Mouse (Mus musculus): ENCODE data around the gene Pdzrn4. TPM values are rescaled to one million over a fixed set of nuclear protein-coding genes. Genes with fewer than 3 reads are reported as not detected.

The Pdzrn4 gene
- total RNA-seq, 2 experiments from 2014 or later = not detected

GRCm38 (mm10) chr15:92679541-92679940, 282.9 kb downstream of the Pdzrn4 start:
- ATAC-seq (ENCODE audit: poor library complexity, severe bottlenecking) = no peak

GRCm38 (mm10) chr15:92696276-92696956, 299.7 kb downstream of the Pdzrn4 start:
- no peak for ATAC-seq (ENCODE audit: poor library complexity, severe bottlenecking)

GRCm38 (mm10) chr15:92704146-92704545, 307.5 kb downstream of the Pdzrn4 start:
- no peak for ATAC-seq (ENCODE audit: poor library complexity, severe bottlenecking)

- ATAC-seq (ENCODE audit: poor library complexity, severe bottlenecking) = no peak
Measured at GRCm38 (mm10) chr15:92738676-92739075, 342.0 kb downstream of the Pdzrn4 start.

GRCm38 (mm10) chr15:92739887-92740286, 343.2 kb downstream of the Pdzrn4 start:
- ATAC-seq (ENCODE audit: poor library complexity, severe bottlenecking) = no peak

GRCm38 (mm10) chr15:92743624-92744023, 346.9 kb downstream of the Pdzrn4 start:
- no peak for ATAC-seq (ENCODE audit: poor library complexity, severe bottlenecking)

- ATAC-seq (ENCODE audit: poor library complexity, severe bottlenecking) = no peak
Measured at GRCm38 (mm10) chr15:92746081-92746480, 349.4 kb downstream of the Pdzrn4 start.

- ATAC-seq (ENCODE audit: poor library complexity, severe bottlenecking) = no peak
Measured at GRCm38 (mm10) chr15:92752167-92752566, 355.5 kb downstream of the Pdzrn4 start.

- ATAC-seq (ENCODE audit: poor library complexity, severe bottlenecking) = no peak
Measured at GRCm38 (mm10) chr15:92752578-92752977, 355.9 kb downstream of the Pdzrn4 start.

GRCm38 (mm10) chr15:92757085-92757903, 360.6 kb downstream of the Pdzrn4 start:
- ATAC-seq (ENCODE audit: poor library complexity, severe bottlenecking) = no peak

GRCm38 (mm10) chr15:92759001-92759400, 362.3 kb downstream of the Pdzrn4 start:
- ATAC-seq (ENCODE audit: poor library complexity, severe bottlenecking) = no peak

GRCm38 (mm10) chr15:92763303-92763702, 366.6 kb downstream of the Pdzrn4 start:
- ATAC-seq (ENCODE audit: poor library complexity, severe bottlenecking) = no peak

- ATAC-seq (ENCODE audit: poor library complexity, severe bottlenecking) = no peak
Measured at GRCm38 (mm10) chr15:92769535-92769934, 372.9 kb downstream of the Pdzrn4 start.

- ATAC-seq (ENCODE audit: poor library complexity, severe bottlenecking) = no peak
Measured at GRCm38 (mm10) chr15:92788036-92788435, 391.4 kb downstream of the Pdzrn4 start.

- ATAC-seq (ENCODE audit: poor library complexity, severe bottlenecking) = no peak
Measured at GRCm38 (mm10) chr15:92794275-92794674, 397.6 kb downstream of the Pdzrn4 start.

- no peak for ATAC-seq (ENCODE audit: poor library complexity, severe bottlenecking)
Measured at GRCm38 (mm10) chr15:92805934-92806333, 409.3 kb downstream of the Pdzrn4 start.

GRCm38 (mm10) chr15:92806352-92806751, 409.7 kb downstream of the Pdzrn4 start:
- no peak for ATAC-seq (ENCODE audit: poor library complexity, severe bottlenecking)

All from megakaryocyte, adult 5-6 weeks (primary cell).